Mouse (Mus musculus) MEL (cell line): ENCODE measurements around the gene Sox14.

Experiments
- CTCF ChIP-seq, 3 experiments: IDR thresholded peaks in 2 of 3; conservative IDR thresholded peaks in 1 of 3; 2 replicates each; pipeline ENCODE4 v1.5.1; 2011 to 2012; ENCODE audit warnings: low read length in 3 of 3, low read depth in 2 of 3, mild to moderate bottlenecking in 2 of 3, improper control_type of control experiment in 1 of 3, inconsistent platforms in 1 of 3, mixed read lengths in 1 of 3, moderate library complexity in 1 of 3; ENCODE audit not compliant: control insufficient read depth in 1 of 3, insufficient read depth in 1 of 3, poor library complexity in 1 of 3, severe bottlenecking in 1 of 3
- EP300 ChIP-seq, 2 experiments: IDR thresholded peaks; 2 replicates each; pipeline ENCODE4 v1.6.1; 2011; ENCODE audit warnings: improper control_type of control experiment in 2 of 2, low read length in 2 of 2, low read depth in 1 of 2, mild to moderate bottlenecking in 1 of 2
- GATA1 ChIP-seq: IDR thresholded peaks from 2 replicates; pipeline ENCODE4 v1.6.1; 2011; ENCODE audit warnings: low read depth, low read length, improper control_type of control experiment
- HCFC1 ChIP-seq: IDR thresholded peaks from 2 replicates; pipeline ENCODE4 v1.6.1; 2012; ENCODE audit warnings: low read depth, mild to moderate bottlenecking, inconsistent platforms, low read length, improper control_type of control experiment, moderate library complexity
- MAFK ChIP-seq: IDR thresholded peaks from 2 replicates; pipeline ENCODE4 v1.6.1; 2011; ENCODE audit warnings: low read depth, mild to moderate bottlenecking, low read length, improper control_type of control experiment, borderline replicate concordance
- MEF2A ChIP-seq: IDR thresholded peaks from 2 replicates; pipeline ENCODE4 v1.6.1; 2014; ENCODE audit warnings: low read depth, mild to moderate bottlenecking, inconsistent platforms, low read length, improper control_type of control experiment; ENCODE audit not compliant: poor library complexity, insufficient replicate concordance, severe bottlenecking; ENCODE audit errors: extremely low read depth
- MYC ChIP-seq: IDR thresholded peaks from 2 replicates; pipeline ENCODE4 v1.6.1; 2011; ENCODE audit warnings: low read depth, mild to moderate bottlenecking, low read length, improper control_type of control experiment, moderate library complexity
- POLR2A ChIP-seq, 2 experiments: IDR thresholded peaks; 2 replicates each; pipeline ENCODE4 v1.6.1; 2011 to 2012; ENCODE audit warnings: low read length in 2 of 2, mild to moderate bottlenecking in 2 of 2, control low read depth in 1 of 2, improper control_type of control experiment in 1 of 2, low read depth in 1 of 2, moderate library complexity in 1 of 2; ENCODE audit not compliant: control insufficient read depth in 1 of 2, insufficient read depth in 1 of 2, poor library complexity in 1 of 2
- POLR2AphosphoS5 ChIP-seq: IDR thresholded peaks from 2 replicates; pipeline ENCODE4 v1.6.1; 2012; ENCODE audit warnings: low read depth, borderline replicate concordance, mild to moderate bottlenecking, inconsistent platforms, low read length, moderate library complexity, mixed read lengths
- RAD21 ChIP-seq: IDR thresholded peaks from 2 replicates; pipeline ENCODE4 v1.6.1; 2011; ENCODE audit warnings: mild to moderate bottlenecking, low read depth, low read length, improper control_type of control experiment
- SMC3 ChIP-seq: IDR thresholded peaks from 2 replicates; pipeline ENCODE4 v1.6.1; 2011; ENCODE audit warnings: low read depth, low read length, improper control_type of control experiment
- USF1 ChIP-seq: IDR thresholded peaks from 2 replicates; pipeline ENCODE4 v1.6.1; 2014; ENCODE audit warnings: low read depth, mild to moderate bottlenecking, inconsistent platforms, low read length, improper control_type of control experiment, moderate library complexity
- ZKSCAN1 ChIP-seq: IDR thresholded peaks from 2 replicates; pipeline ENCODE4 v1.6.1; 2012; ENCODE audit warnings: low read depth, mild to moderate bottlenecking, inconsistent platforms, low read length, improper control_type of control experiment, moderate library complexity

DNA sequence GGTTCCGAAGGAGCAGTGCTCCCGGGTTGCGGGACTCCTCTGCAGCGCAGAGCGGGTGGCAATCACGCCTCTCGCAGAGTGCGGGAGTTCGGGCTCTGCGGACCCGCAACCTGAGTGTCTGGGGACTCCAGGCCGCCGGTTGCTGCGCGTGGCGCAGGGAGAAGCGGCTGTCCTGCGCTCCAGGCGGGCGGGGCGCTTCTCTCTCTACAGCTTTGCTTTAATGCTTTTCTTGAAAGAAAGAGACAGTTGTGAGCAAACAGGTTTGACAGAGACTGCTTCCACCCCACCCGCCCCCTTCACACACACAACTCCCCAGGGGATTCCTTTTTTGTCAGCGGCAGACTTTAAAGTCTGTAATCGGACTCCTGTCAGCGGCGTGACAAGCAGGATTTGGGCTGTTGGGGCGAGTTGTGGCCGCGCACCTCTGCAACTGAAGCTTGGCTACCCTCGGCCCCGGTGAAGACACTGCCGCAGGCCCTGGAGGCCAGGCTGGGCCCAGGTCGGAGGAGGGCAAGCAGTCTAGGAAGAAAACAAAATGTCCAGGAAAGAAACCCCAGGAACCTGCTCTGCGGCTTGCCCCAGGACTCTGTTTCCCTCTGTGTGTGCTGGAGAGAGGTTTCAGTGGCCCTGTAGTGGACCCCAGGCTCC is 4.3 kb downstream of the Sox14 start:
- TF ChIP-seq SMC3 (no peak), EP300 (IDR thresholded peaks at IDR 0.05; ENCODE audit: low read depth in 1 of 2, low read length in 2 of 2) (no peak), ZKSCAN1 (no peak), POLR2AphosphoS5 (no peak), MAFK (no peak), RAD21 (no peak), GATA1 (no peak), HCFC1 (no peak), POLR2A (IDR thresholded peaks at IDR 0.05; ENCODE audit: control insufficient read depth in 1 of 2, insufficient read depth in 1 of 2, low read depth in 1 of 2, low read length in 2 of 2, poor library complexity in 1 of 2) (no peak), MEF2A (no peak), USF1 (no peak), CTCF (IDR thresholded peaks at IDR 0.05 in 2 of 3, conservative IDR thresholded peaks at IDR 0.05 in 1 of 3; ENCODE audit: control insufficient read depth in 1 of 3, insufficient read depth in 1 of 3, low read depth in 2 of 3, low read length in 3 of 3, poor library complexity in 1 of 3, severe bottlenecking in 1 of 3) (no peak), MYC (no peak)
